ENCODE assay signal across 9 mouse cellular contexts in the genomic region with DNA sequence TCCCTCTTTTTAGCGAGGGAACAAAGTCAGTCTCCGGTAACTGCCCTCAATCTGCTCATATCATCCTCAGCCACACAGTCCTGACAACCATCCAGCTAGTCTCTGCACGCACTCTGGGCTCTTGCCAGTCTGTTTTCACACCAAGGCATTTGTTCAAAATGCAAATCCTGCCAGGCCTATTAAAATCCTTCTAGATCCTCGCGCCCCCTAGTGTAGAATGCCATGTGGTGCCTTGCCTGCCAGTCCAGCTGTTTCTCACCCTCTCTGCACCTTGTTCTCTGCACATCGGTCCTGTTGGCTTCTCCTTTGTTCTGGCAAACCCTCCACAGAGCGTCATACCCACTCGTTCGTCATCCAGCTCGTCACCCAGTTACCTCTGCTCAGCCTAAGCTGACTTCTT. TPM values are rescaled to one million over a fixed set of nuclear protein-coding genes. Genes with fewer than 3 reads are reported as not detected.
DNase-seq lines count a peak whose midpoint lies in the region; ATAC-seq and TF ChIP-seq lines count a peak whose summit lies in the region.
"Had no signal": no experiment of that assay in that cellular context is flagged by ENCODE, and none has a peak within 500 bp of the region (broad histone marks: within the 10 kb centered on the region; RNA-seq: fewer than 3 reads in every experiment).

No protein-coding gene starts in this region.

- no peaks in the 10 kb centered on the region for H3K9me3 ChIP-seq in kidney, postnatal 0 days (replicated peaks; ENCODE audit: low read length)
- H3K9me3 ChIP-seq: heart, embryonic 15.5 days had no signal

- in situ Hi-C loops in Patski (cut with MboI; ENCODE audit: low pct_unique_long_range_greater_than_20kb) = no loop called here

- no peaks in the 10 kb centered on the region for H3K36me3 ChIP-seq in C2C12 (ENCODE audit: control insufficient read depth, insufficient read depth)
- no peaks in the 10 kb centered on the region for H3K36me3 ChIP-seq in kidney, postnatal 0 days (ENCODE audit: insufficient read depth, low read length)
- H3K36me3 ChIP-seq in liver, adult 2 months (ENCODE audit: control insufficient read depth, insufficient read depth, low read length) = no peaks in the 10 kb centered on the region
- H3K36me3 ChIP-seq in myocyte (ENCODE audit: control insufficient read depth, insufficient read depth) = no peaks in the 10 kb centered on the region
- H3K36me3 ChIP-seq: heart, embryonic 15.5 days had no signal

- no peak overlapping the region for H3K9ac ChIP-seq in kidney, postnatal 0 days (ENCODE audit: low read depth, low read length)
- no peak overlapping the region for H3K9ac ChIP-seq in liver, adult 2 months (ENCODE audit: low read depth, low read length)
- H3K9ac ChIP-seq: heart, embryonic 15.5 days had no signal

- TF ChIP-seq CTCF in C2C12 (IDR thresholded peaks at IDR 0.05; ENCODE audit: control insufficient read depth, insufficient read depth, insufficient read length) (peak; percentile 65), Patski (IDR thresholded peaks at IDR 0.05) (peak; percentile 95)
- peak; percentile 64 for TF ChIP-seq CTCF in gastrocnemius, adult 2 months (IDR thresholded peaks at IDR 0.05)
- peak; percentile 58 for TF ChIP-seq CTCF in kidney, postnatal 0 days (IDR thresholded peaks at IDR 0.05; ENCODE audit: low read depth)
- peak; percentile 77 for TF ChIP-seq CTCF in liver, adult 2 months (IDR thresholded peaks at IDR 0.05; ENCODE audit: low read depth, low read length)

- TF ChIP-seq POLR2A in liver, adult 2 months (IDR thresholded peaks at IDR 0.05; ENCODE audit: extremely low read depth, insufficient read depth, low read length) = no peak
- TF ChIP-seq POLR2A in myocyte (IDR thresholded peaks at IDR 0.05; ENCODE audit: insufficient read length, low read depth) = no peak

- H3K27me3 ChIP-seq in C2C12 (ENCODE audit: control insufficient read depth, insufficient read depth, insufficient read length) (no peaks in the 10 kb centered on the region), Patski (no peaks in the 10 kb centered on the region), myocyte (ENCODE audit: control insufficient read depth, insufficient read depth, insufficient read length) (no peaks in the 10 kb centered on the region)
- no peaks in the 10 kb centered on the region for H3K27me3 ChIP-seq in kidney, postnatal 0 days (ENCODE audit: insufficient read depth, low read length)
- H3K27me3 ChIP-seq in liver, adult 2 months (ENCODE audit: control insufficient read depth, insufficient read depth, low read length) = no peaks in the 10 kb centered on the region
- H3K27me3 ChIP-seq: heart, embryonic 15.5 days had no signal

- DNase-seq in Patski (ENCODE audit: low read depth, low spot score) = no peak
- DNase-seq in cerebellum, postnatal 25 days = peak; percentile 81 to 88
- DNase-seq in gastrocnemius, adult 2 months = peak; percentile 65
- DNase-seq in kidney, postnatal 0 days (ENCODE audit: low spot score) = peak; percentile 28
- peak; percentile 67 for DNase-seq in liver, adult 2 months (ENCODE audit: extremely low read depth, low read depth, low spot score)
- peak; percentile 31 for DNase-seq in thymus, postnatal 25 days

- H3ac ChIP-seq in C2C12 (ENCODE audit: control insufficient read depth, insufficient read length, low read depth) (no peak overlapping the region), myocyte (ENCODE audit: control insufficient read depth, insufficient read length) (no peak overlapping the region)

- H3K4me1 ChIP-seq in kidney, postnatal 0 days (replicated peaks; ENCODE audit: insufficient read depth, low read length) = no peaks in the 10 kb centered on the region
- H3K4me1 ChIP-seq in liver, adult 2 months (ENCODE audit: control insufficient read depth, insufficient read depth, low read length) = peaks cover 2% of the 10 kb centered on the region; the same call in 1 of the 2 replicates

- CTCF ChIA-PET in Patski (lab: Charles Lee) = interaction anchor here (0.7 to 6.7 kb wide), 18 partner anchors 11 to 275 kb away, joined by 3 to 62 read pairs (median 4); no protein-coding TSS in a partner anchor

- H3K4me2 ChIP-seq in kidney, postnatal 0 days (ENCODE audit: low read length) = no peak overlapping the region
- H3K4me2 ChIP-seq in myocyte (ENCODE audit: low read depth) = peak overlapping the region; percentile 39
- H3K4me2 ChIP-seq: heart, embryonic 15.5 days had no signal

- no peaks in the 10 kb centered on the region for H3K79me2 ChIP-seq in C2C12 (ENCODE audit: control insufficient read depth, insufficient read depth)
- no peaks in the 10 kb centered on the region for H3K79me2 ChIP-seq in liver, adult 2 months (ENCODE audit: control insufficient read depth, insufficient read depth, low read length)
- H3K79me2 ChIP-seq in myocyte (ENCODE audit: control insufficient read depth, insufficient read depth) = no peaks in the 10 kb centered on the region

- no peak overlapping the region for H3K4me3 ChIP-seq in C2C12 (ENCODE audit: insufficient read depth, poor library complexity, severe bottlenecking)
- H3K4me3 ChIP-seq in gastrocnemius, adult 2 months = no peak overlapping the region
- H3K4me3 ChIP-seq in kidney, postnatal 0 days (replicated peaks; ENCODE audit: low read depth, low read length) = no peak overlapping the region
- no peak overlapping the region for H3K4me3 ChIP-seq in liver, adult 2 months (ENCODE audit: insufficient read depth, low read depth, low read length)
- no peak overlapping the region for H3K4me3 ChIP-seq in myocyte
- H3K4me3 ChIP-seq: heart, embryonic 15.5 days had no signal

- POLR2A ChIA-PET in Patski (lab: Charles Lee) = interaction anchor here (1.3 kb wide), 1 partner anchor 10 kb away, joined by 3 read pairs; no protein-coding TSS in a partner anchor

- intact Hi-C loops in gastrocnemius, adult 2 months (cut with DNase I) = loop anchor here (1.0 to 5.0 kb wide), 3 partner anchors 59 to 209 kb away; a partner anchor contains a TSS

- no peaks in the 10 kb centered on the region for H3K79me3 ChIP-seq in C2C12 (ENCODE audit: low read depth)

- no peak overlapping the region for H3K27ac ChIP-seq in gastrocnemius, adult 2 months
- no peak overlapping the region for H3K27ac ChIP-seq in kidney, postnatal 0 days
- H3K27ac ChIP-seq in liver, adult 2 months (replicated peaks; ENCODE audit: insufficient read depth, low read depth, low read length) = no peak overlapping the region
- H3K27ac ChIP-seq: heart, embryonic 15.5 days had no signal

- peak; percentile 75 for ATAC-seq in Patski
- no peak; the same call in 1 of the 2 replicates for ATAC-seq in kidney, postnatal 0 days (replicated peaks; ENCODE audit: low FRiP score, low read depth)

- 25% methylated on average over 10 of the region's 10 CpGs for WGBS in kidney, postnatal 0 days
- WGBS in liver, adult 2 months = 12% methylated on average over 10 of the region's 10 CpGs

TF ChIP-seq in C2C12, 6 proteins besides CTCF, POLR2A, EP300 and RAD21:
- no peak for TF ChIP-seq MYOD1 (IDR thresholded peaks at IDR 0.05; ENCODE audit: control insufficient read depth, insufficient read length, low read depth)
- TF ChIP-seq CEBPB (IDR thresholded peaks at IDR 0.05; ENCODE audit: low read depth) = no peak
- TF ChIP-seq MAX (IDR thresholded peaks at IDR 0.05) = no peak
- TF ChIP-seq FOSL1 (IDR thresholded peaks at IDR 0.05; ENCODE audit: insufficient read depth, low read length, poor library complexity, severe bottlenecking) = no peak
- TF ChIP-seq MYOG (IDR thresholded peaks at IDR 0.05; ENCODE audit: control insufficient read depth, extremely low read depth, insufficient read length) = no peak
- no peak for TF ChIP-seq USF1 (IDR thresholded peaks at IDR 0.05; ENCODE audit: low read depth)

TF ChIP-seq in myocyte, 11 proteins besides CTCF, POLR2A, EP300 and RAD21:
- TF ChIP-seq REST (IDR thresholded peaks at IDR 0.05; ENCODE audit: insufficient read depth, insufficient read length) = no peak
- TF ChIP-seq MAX (IDR thresholded peaks at IDR 0.05; ENCODE audit: low read depth) = no peak
- TF ChIP-seq CEBPB (IDR thresholded peaks at IDR 0.05; ENCODE audit: insufficient read depth, poor library complexity, severe bottlenecking) = no peak
- TF ChIP-seq E2F4 (IDR thresholded peaks at IDR 0.05; ENCODE audit: insufficient read depth) = no peak
- TF ChIP-seq POLR2AphosphoS2 (IDR thresholded peaks at IDR 0.05; ENCODE audit: insufficient read length, low read depth) = no peak
- TF ChIP-seq MYOG (IDR thresholded peaks at IDR 0.05; ENCODE audit: control insufficient read depth in 1 of 3, insufficient read depth in 1 of 3, insufficient read length in 2 of 3, low read depth in 2 of 3) = peak in 1 of 3 experiments; percentile 33
- peak in 1 of 3 experiments; percentile 39 for TF ChIP-seq MYOD1 (IDR thresholded peaks at IDR 0.05; ENCODE audit: control insufficient read depth in 1 of 3, insufficient read length in 2 of 3, low read depth in 2 of 3)
- no peak for TF ChIP-seq TCF12 (IDR thresholded peaks at IDR 0.05; ENCODE audit: insufficient read depth, poor library complexity, severe bottlenecking)
- no peak for TF ChIP-seq SRF (IDR thresholded peaks at IDR 0.05; ENCODE audit: control insufficient read depth, insufficient read length, low read depth)

RNA-seq across cellular contexts. Expression of a gene that starts 36.2 kb away (rescaled TPM):
- polyA plus RNA-seq in C2C12 (2012; fragmentation: generic; extraction: Trizol) = not detected
- polyA plus RNA-seq in Patski (2021) = not detected
- not detected for total RNA-seq in gastrocnemius, adult 2 months (2021)
- polyA plus RNA-seq in kidney, postnatal 0 days (2015; fragmentation: Nextera tagmentation; extraction: Ambion mirVana) = not detected in 2 replicates
- not detected in 2 replicates for total RNA-seq in liver, adult 2 months (2014; rRNA removed)
- polyA plus RNA-seq in liver, adult 2 months (2012; rRNA removed) = not detected in 2 replicates
- not detected for polyA plus RNA-seq in myocyte (2012; fragmentation: generic; extraction: Trizol)
